Mouse (Mus musculus) myocyte (in vitro differentiated cells): ENCODE results near the gene Coro2a.
"Not testable (repeated sequence)": the region's sequence is repeated elsewhere in the genome, so short reads cannot be mapped to it uniquely, and the experiment has no call there.

ENCODE experiments used
- E2F4 ChIP-seq: IDR thresholded peaks from one replicate; pipeline ENCODE4 v1.6.1; 2011; ENCODE audit warnings: mild to moderate bottlenecking, control low read depth, moderate library complexity; ENCODE audit not compliant: insufficient read depth
- MYOD1 ChIP-seq, 3 experiments: IDR thresholded peaks; one replicate each; pipeline ENCODE4 v1.6.1; 2011; ENCODE audit warnings: control low read depth in 2 of 3, low read depth in 2 of 3, mild to moderate bottlenecking in 2 of 3, moderate library complexity in 1 of 3; ENCODE audit not compliant: insufficient read length in 2 of 3, control insufficient read depth in 1 of 3
- POLR2A ChIP-seq: IDR thresholded peaks from one replicate; pipeline ENCODE4 v1.6.1; 2011; ENCODE audit warnings: low read depth, mild to moderate bottlenecking, control low read depth, moderate library complexity; ENCODE audit not compliant: insufficient read length
- REST ChIP-seq: IDR thresholded peaks from one replicate; pipeline ENCODE4 v1.6.1; 2011; ENCODE audit warnings: mild to moderate bottlenecking, control low read depth, moderate library complexity; ENCODE audit not compliant: insufficient read depth, insufficient read length
- SRF ChIP-seq: IDR thresholded peaks from one replicate; pipeline ENCODE4 v1.6.1; 2011; ENCODE audit warnings: low read depth; ENCODE audit not compliant: control insufficient read depth, insufficient read length
- USF1 ChIP-seq: IDR thresholded peaks from one replicate; pipeline ENCODE4 v1.6.1; 2011; ENCODE audit warnings: low read depth, mild to moderate bottlenecking, control low read depth, moderate library complexity

DNA sequence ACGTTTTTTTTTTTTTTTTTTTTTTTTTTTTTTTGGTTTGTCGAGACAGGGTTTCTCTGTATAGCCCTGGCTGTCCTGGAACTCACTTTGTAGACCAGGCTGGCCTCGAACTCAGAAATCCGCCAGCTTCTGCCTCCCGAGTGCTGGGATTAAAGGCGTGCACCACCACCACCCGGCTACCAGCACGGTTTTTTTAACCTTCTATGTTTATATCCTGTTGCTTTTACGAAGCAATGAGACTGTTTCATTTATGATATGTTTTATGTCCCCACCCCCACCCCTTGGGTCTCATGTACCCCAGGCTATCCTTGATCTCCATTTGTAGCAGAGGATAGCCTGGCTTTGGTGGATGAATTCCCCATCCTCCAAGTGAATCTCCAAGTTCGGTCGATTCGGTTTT is 2.4 kb downstream of the Coro2a start:
- not testable (repeated sequence) for TF ChIP-seq MYOD1 (IDR thresholded peaks at IDR 0.05; ENCODE audit: control insufficient read depth in 1 of 3, insufficient read length in 2 of 3, low read depth in 2 of 3); POLR2A; E2F4; SRF; USF1; REST
